ENCODE assay signal across 15 mouse cellular contexts in genomic region chr2:72029586-72030144, GRCm38 (mm10). TPM values are rescaled to one million over a fixed set of nuclear protein-coding genes. Genes with fewer than 3 reads are reported as not detected.
A peak's percentile ranks its signal among the peaks of the same experiment; 100 is the strongest.
DNase-seq lines count a peak whose midpoint lies in the region.
"Had no signal": no experiment of that assay in that cellular context is flagged by ENCODE, and none has a peak within 500 bp of the region (broad histone marks: within the 10 kb centered on the region; RNA-seq: fewer than 3 reads in every experiment).

No protein-coding gene starts in this region.

- DNase-seq in cerebellum, adult 11 months: peak; percentile 53
- no peak for DNase-seq in cerebellum, adult 8-10 months
- peak; percentile 78 for DNase-seq in heart, adult 11 months
- no peak for DNase-seq in heart, adult 18-20 months
- DNase-seq in cerebellum, adult 9-11 months: peak; percentile 72
- DNase-seq in kidney, postnatal 10 days: no peak
- DNase-seq: adrenal gland, adult 8-10 months; adrenal gland, postnatal 25 days; forebrain, postnatal 0 days; gastrocnemius, adult 2 months; gastrocnemius, postnatal 14 days; heart, adult 2 months; heart, postnatal 14 days; heart, postnatal 4 days; kidney, adult 18-20 months had no signal

RNA-seq across cellular contexts. Expression of gene Rapgef4, which starts 48.6 kb away (rescaled TPM):
- 10 to 100 TPM; 26.4 to 29.1 TPM for total RNA-seq in heart, adult 18-20 months (2021)

Comparison
In these comparisons a context has a peak if more than half of its experiments do, and no peak if none do; other contexts are left out.
1. DNase-seq: peak in cerebellum, adult 11 months (single experiment), heart, adult 11 months (single experiment) and cerebellum, adult 9-11 months (single experiment); none in cerebellum, adult 8-10 months (single experiment), heart, adult 18-20 months (0 of 2) and kidney, postnatal 10 days (single experiment).